Mouse (Mus musculus) embryonic fibroblast, embryonic 13.5 days (primary cell): Measurements from ENCODE around the gene H2al1j. TPM values are rescaled to one million over a fixed set of nuclear protein-coding genes. Genes with fewer than 3 reads are reported as not detected.
"Not testable (repeated sequence)": the region's sequence is repeated elsewhere in the genome, so short reads cannot be mapped to it uniquely, and the experiment has no call there.

Experiments
- H3K27ac ChIP-seq: 2 replicates; pipeline ENCODE4 v1.5.1; 2012; ENCODE audit warnings: low read length, control low read depth, inconsistent platforms; ENCODE audit not compliant: insufficient read depth
- H3K4me1 ChIP-seq: 2 replicates; pipeline ENCODE4 v1.6.1; 2011; ENCODE audit warnings: low read length; ENCODE audit not compliant: control insufficient read depth, insufficient read depth
- H3K4me3 ChIP-seq: 2 replicates; pipeline ENCODE4 v1.5.1; 2011; ENCODE audit warnings: mild to moderate bottlenecking, control low read depth, low read length; ENCODE audit not compliant: insufficient read depth
- CTCF ChIP-seq: IDR thresholded peaks from 2 replicates; pipeline ENCODE4 v1.5.1; 2011; ENCODE audit warnings: mild to moderate bottlenecking, control low read depth, low read length, moderate library complexity, borderline replicate concordance; ENCODE audit not compliant: insufficient read depth
- POLR2A ChIP-seq: IDR thresholded peaks from 2 replicates; pipeline ENCODE4 v1.6.1; 2011; ENCODE audit warnings: low read depth, mild to moderate bottlenecking, control low read depth, low read length, moderate library complexity
- polyA plus RNA-seq: library from polyadenylated mRNA; stranded (reverse); fragments of >200 nt; gene quantifications from 2 replicates; pipeline ENCODE4 v1.2.4, GENCODE M21; 2011; ENCODE audit warnings: low read depth; ENCODE audit not compliant: missing spikeins, insufficient read length

H2al1j gene
- polyA plus RNA-seq: not detected in 2 replicates

- not testable (repeated sequence) for H3K27ac ChIP-seq, H3K4me1 ChIP-seq, H3K4me3 ChIP-seq
These were observed at the start of gene H2al1j for GRCm38 (mm10) chrX:11327522-11327921. TSS of gene H2al1j (plus strand) at chrX:11327822.

DNA sequence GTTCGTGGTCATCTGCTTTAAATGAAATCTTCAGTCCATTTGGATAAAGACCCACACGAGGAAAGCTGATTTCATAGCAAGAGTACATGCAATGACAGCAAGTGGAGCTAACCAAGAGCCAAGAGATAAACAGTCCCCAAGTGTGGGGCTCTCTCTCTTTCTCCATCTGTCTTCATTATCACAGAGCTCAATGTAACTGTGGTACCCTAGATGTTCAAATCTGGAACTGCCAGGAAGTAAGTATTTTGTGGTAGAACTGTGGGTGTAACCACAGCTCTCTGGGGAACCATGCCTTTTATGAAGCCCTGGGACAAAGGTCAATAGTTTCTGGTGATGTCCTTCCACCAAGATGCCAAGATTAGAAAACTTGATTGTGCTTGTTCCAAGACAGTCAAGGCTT lies 46.9 kb upstream of the H2al1j start:
- no peak overlapping the region for H3K27ac ChIP-seq
- no peaks in the 10 kb centered on the region for H3K4me1 ChIP-seq
- no peak for TF ChIP-seq CTCF
- no peak for TF ChIP-seq POLR2A
- H3K4me3 ChIP-seq: no peak overlapping the region

GRCm38 (mm10) chrX:11288306-11288882 lies 39.2 kb upstream of the H2al1j start:
- Histone ChIP-seq H3K27ac (no peak overlapping the region), H3K4me1 (no peaks in the 10 kb centered on the region), H3K4me3 (no peak overlapping the region)
- TF ChIP-seq POLR2A (no peak), CTCF (no peak)

DNA sequence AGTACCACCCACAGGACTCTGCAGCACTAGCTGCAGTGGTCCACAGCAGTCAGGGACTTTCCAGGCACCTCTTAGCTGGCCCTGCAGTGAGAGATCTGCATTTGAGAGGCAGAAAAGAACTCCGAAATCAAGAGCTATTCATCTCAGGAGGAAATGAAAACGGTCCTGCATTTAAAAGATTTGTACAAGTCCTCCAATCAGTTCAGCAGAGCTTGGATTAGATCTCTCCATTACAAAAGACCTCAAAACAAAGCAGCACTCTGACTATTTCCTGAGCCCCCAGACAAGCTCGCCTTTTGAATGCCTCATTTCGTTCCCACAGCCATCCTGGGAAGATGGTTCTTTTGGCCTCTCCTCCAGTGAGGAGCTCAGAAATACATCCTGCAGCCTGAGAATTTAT lies 38.4 kb upstream of the H2al1j start:
- H3K4me1 ChIP-seq: no peaks in the 10 kb centered on the region
- no peak overlapping the region for H3K27ac ChIP-seq
- no peak for TF ChIP-seq POLR2A
- TF ChIP-seq CTCF: no peak
- H3K4me3 ChIP-seq: no peak overlapping the region

DNA sequence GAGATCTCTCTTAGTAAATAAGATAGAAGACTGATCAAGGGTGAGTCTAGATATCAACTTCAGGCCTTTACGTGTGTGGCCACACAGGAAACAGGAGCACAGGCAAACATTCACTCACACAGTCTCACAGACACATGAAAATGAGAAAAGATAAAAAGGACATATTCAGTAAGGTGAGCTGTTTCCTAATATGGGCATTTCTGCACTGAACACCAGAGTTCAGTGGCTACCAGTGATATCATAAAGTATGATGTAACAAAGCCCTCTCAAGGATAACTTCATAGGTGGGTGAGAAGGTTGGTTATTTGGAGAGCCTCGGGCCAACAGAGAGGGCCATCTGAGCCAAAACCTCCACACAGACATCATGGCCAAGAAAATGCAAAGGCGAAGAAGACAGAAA lies 28.7 kb upstream of the H2al1j start, which contains the start of gene H2al1a:
H2al1a (plus strand) TSS at position 301 of the 400 bp plus-strand sequence.
- not testable (repeated sequence) for H3K4me3 ChIP-seq, H3K4me1 ChIP-seq

GRCm38 (mm10) chrX:11302132-11302531 lies 25.5 kb upstream of the H2al1j start, which contains the start of gene H2al1b:
TSS of gene H2al1b (plus strand) at chrX:11302432.
- H3K4me1 ChIP-seq, H3K27ac ChIP-seq, H3K4me3 ChIP-seq: not testable (repeated sequence)

More for the DNA sequence above, 28.7 kb upstream of the H2al1j start, which contains the start of gene H2al1a:
- not testable (repeated sequence) for H3K27ac ChIP-seq

DNA sequence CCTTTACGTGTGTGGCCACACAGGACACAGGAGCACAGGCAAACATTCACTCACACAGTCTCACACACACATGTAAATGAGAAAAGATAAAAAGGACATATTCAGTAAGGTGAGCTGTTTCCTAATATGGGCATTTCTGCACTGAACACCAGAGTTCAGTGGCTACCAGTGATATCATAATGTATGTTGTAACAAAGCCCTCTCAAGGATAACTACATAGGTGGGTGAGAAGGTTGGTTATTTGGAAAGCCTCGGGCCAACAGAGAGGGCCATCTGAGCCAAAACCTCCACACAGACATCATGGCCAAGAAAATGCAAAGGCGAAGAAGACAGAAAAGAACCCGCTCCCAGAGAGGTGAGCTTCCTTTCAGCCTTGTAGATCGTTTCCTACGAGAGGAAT lies 22.3 kb upstream of the H2al1j start, which contains the start of gene H2al1c:
H2al1c (plus strand) TSS at position 301 of the 400 bp plus-strand sequence.
- not testable (repeated sequence) for H3K4me3 ChIP-seq, H3K4me1 ChIP-seq, H3K27ac ChIP-seq

- not testable (repeated sequence) for H3K27ac ChIP-seq, H3K4me1 ChIP-seq, H3K4me3 ChIP-seq
These were observed 19.1 kb upstream of the H2al1j start, which contains the start of gene H2al1d for GRCm38 (mm10) chrX:11308524-11308923. TSS of gene H2al1d (plus strand) at chrX:11308824.

GRCm38 (mm10) chrX:11311634-11312033 lies 16.0 kb upstream of the H2al1j start, which contains the start of gene H2al1e:
TSS of gene H2al1e (plus strand) at chrX:11311934.
- not testable (repeated sequence) for H3K4me3 ChIP-seq, H3K4me1 ChIP-seq

GRCm38 (mm10) chrX:11314858-11315257 lies 12.8 kb upstream of the H2al1j start, which contains the start of gene H2al1f:
TSS of gene H2al1f (plus strand) at chrX:11315158.
- H3K4me3 ChIP-seq: not testable (repeated sequence)

More at GRCm38 (mm10) chrX:11311634-11312033, 16.0 kb upstream of the H2al1j start, which contains the start of gene H2al1e:
- not testable (repeated sequence) for H3K27ac ChIP-seq

GRCm38 (mm10) chrX:11317956-11318355 lies 9.7 kb upstream of the H2al1j start, which contains the start of gene H2al1g:
TSS of gene H2al1g (plus strand) at chrX:11318256.
- H3K4me1 ChIP-seq, H3K4me3 ChIP-seq, H3K27ac ChIP-seq: not testable (repeated sequence)

More at GRCm38 (mm10) chrX:11314858-11315257, 12.8 kb upstream of the H2al1j start, which contains the start of gene H2al1f:
- not testable (repeated sequence) for H3K4me1 ChIP-seq, H3K27ac ChIP-seq

- H3K4me3 ChIP-seq, H3K27ac ChIP-seq, H3K4me1 ChIP-seq: not testable (repeated sequence)
These were observed 6.4 kb upstream of the H2al1j start, which contains the start of gene H2al1h for GRCm38 (mm10) chrX:11321192-11321591. TSS of gene H2al1h (plus strand) at chrX:11321492.

DNA sequence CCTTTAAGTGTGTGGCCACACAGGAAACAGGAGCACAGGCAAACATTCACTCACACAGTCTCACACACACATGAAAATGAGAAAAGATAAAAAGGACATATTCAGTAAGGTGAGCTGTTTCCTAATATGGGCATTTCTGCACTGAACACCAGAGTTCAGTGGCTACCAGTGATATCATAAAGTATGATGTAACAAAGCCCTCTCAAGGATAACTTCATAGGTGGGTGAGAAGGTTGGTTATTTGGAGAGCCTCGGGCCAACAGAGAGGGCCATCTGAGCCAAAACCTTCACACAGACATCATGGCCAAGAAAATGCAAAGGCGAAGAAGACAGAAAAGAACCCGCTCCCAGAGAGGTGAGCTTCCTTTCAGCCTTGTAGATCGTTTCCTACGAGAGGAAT lies 3.3 kb upstream of the H2al1j start, which contains the start of gene H2al1i:
H2al1i (plus strand) TSS at position 301 of the 400 bp plus-strand sequence.
- not testable (repeated sequence) for H3K4me3 ChIP-seq, H3K4me1 ChIP-seq, H3K27ac ChIP-seq
